Comparison of ENCODE assay signal across 35 mouse cellular contexts in the genomic region with DNA sequence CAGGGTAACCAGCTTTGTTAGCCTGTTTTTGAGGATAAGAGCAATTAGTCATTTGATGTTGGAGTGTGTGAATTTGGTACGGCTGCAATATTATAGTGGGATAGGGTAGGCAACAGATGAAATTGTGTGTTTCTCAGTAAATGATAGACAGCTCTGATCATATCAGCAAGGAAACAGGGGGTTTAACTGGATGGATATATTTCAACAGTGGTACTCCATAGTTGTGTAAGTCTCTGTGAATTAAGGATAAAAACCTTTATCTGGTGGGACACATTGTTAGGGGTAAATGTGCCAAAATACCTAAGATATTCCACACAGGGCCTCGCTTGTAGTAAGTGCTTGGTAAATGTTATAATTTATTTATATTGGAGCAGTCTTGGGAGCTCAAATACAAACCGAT. TPM values are rescaled to one million over a fixed set of nuclear protein-coding genes. Genes with fewer than 3 reads are reported as not detected.
"Had no signal": no experiment of that assay in that cellular context is flagged by ENCODE, and none has a peak within 500 bp of the region (broad histone marks: within the 10 kb centered on the region; RNA-seq: fewer than 3 reads in every experiment).

No protein-coding gene starts in this region.

- H3K9me3 ChIP-seq: limb, embryonic 10.5 days; limb, embryonic 12.5 days; limb, embryonic 13.5 days; limb, embryonic 15.5 days; liver, embryonic 12.5 days; liver, embryonic 13.5 days; liver, embryonic 15.5 days; lung, embryonic 15.5 days; megakaryocyte, embryonic 14.5 days; midbrain, embryonic 10.5 days; midbrain, embryonic 12.5 days; midbrain, embryonic 13.5 days; midbrain, embryonic 15.5 days had no signal

- DNase-seq: left cerebral cortex, postnatal 4 days; liver; liver, embryonic 13.5 days; liver, postnatal 0 days; lung, adult 18-20 months; lung, adult 2 months; lung, embryonic 14.5 days; lung, postnatal 10 days; lung, postnatal 14 days; lung, postnatal 36 days; lung, postnatal 4 days; midbrain, embryonic 14.5 days had no signal

- H3K27me3 ChIP-seq: limb, embryonic 12.5 days; limb, embryonic 13.5 days; limb, embryonic 15.5 days; liver, embryonic 12.5 days; liver, embryonic 13.5 days; liver, embryonic 15.5 days; lung, embryonic 15.5 days; megakaryocyte, embryonic 14.5 days; midbrain, embryonic 12.5 days; midbrain, embryonic 13.5 days; midbrain, embryonic 15.5 days had no signal

- H3K36me3 ChIP-seq: limb, embryonic 10.5 days; limb, embryonic 12.5 days; limb, embryonic 13.5 days; limb, embryonic 15.5 days; liver, embryonic 12.5 days; liver, embryonic 13.5 days; liver, embryonic 15.5 days; lung, embryonic 15.5 days; midbrain, embryonic 10.5 days; midbrain, embryonic 12.5 days; midbrain, embryonic 13.5 days; midbrain, embryonic 15.5 days had no signal

- H3K4me3 ChIP-seq: left cerebral cortex, adult 2 months; limb, embryonic 10.5 days; limb, embryonic 12.5 days; limb, embryonic 13.5 days; limb, embryonic 15.5 days; liver, embryonic 12.5 days; liver, embryonic 13.5 days; liver, embryonic 15.5 days; lung, embryonic 15.5 days; megakaryocyte, embryonic 14.5 days; midbrain, embryonic 10.5 days; midbrain, embryonic 12.5 days; midbrain, embryonic 13.5 days; midbrain, embryonic 15.5 days; myocyte had no signal

- H3K27ac ChIP-seq: left cerebral cortex, adult 2 months; limb, embryonic 10.5 days; limb, embryonic 12.5 days; limb, embryonic 13.5 days; limb, embryonic 15.5 days; liver, embryonic 12.5 days; liver, embryonic 13.5 days; liver, embryonic 14.5 days; liver, embryonic 15.5 days; lung, embryonic 15.5 days; macrophage; midbrain, embryonic 10.5 days; midbrain, embryonic 12.5 days; midbrain, embryonic 13.5 days; midbrain, embryonic 15.5 days had no signal

- H3K4me1 ChIP-seq: limb, embryonic 10.5 days; limb, embryonic 12.5 days; limb, embryonic 13.5 days; limb, embryonic 15.5 days; liver, embryonic 12.5 days; liver, embryonic 13.5 days; liver, embryonic 15.5 days; lung, embryonic 15.5 days; midbrain, embryonic 10.5 days; midbrain, embryonic 12.5 days; midbrain, embryonic 13.5 days; midbrain, embryonic 15.5 days had no signal

- H3K9ac ChIP-seq: limb, embryonic 12.5 days; limb, embryonic 13.5 days; limb, embryonic 15.5 days; liver, embryonic 12.5 days; liver, embryonic 13.5 days; liver, embryonic 14.5 days; liver, embryonic 15.5 days; liver, postnatal 0 days; lung, embryonic 14.5 days; lung, embryonic 15.5 days; midbrain, embryonic 12.5 days; midbrain, embryonic 13.5 days; midbrain, embryonic 15.5 days had no signal

- ATAC-seq: liver, embryonic 12.5 days; liver, postnatal 0 days; lung, postnatal 0 days; midbrain, embryonic 13.5 days; midbrain, embryonic 15.5 days; midbrain, embryonic 16.5 days had no signal

RNA-seq across cellular contexts. Expression of gene Il1b, which starts 31.4 kb away (rescaled TPM):
- total RNA-seq: left cerebral cortex, postnatal 10 days; left cerebral cortex, postnatal 25 days; midbrain, postnatal 0 days had no signal
- polyA plus RNA-seq: limb, embryonic 10.5 days; limb, embryonic 12.5 days; lung, embryonic 14.5 days; lung, embryonic 15.5 days; lung, embryonic 16.5 days; midbrain, embryonic 10.5 days; midbrain, embryonic 11.5 days; midbrain, embryonic 12.5 days; midbrain, embryonic 13.5 days; midbrain, embryonic 14.5 days; midbrain, embryonic 15.5 days; midbrain, embryonic 16.5 days had no signal
